Mouse (Mus musculus): Measurements from ENCODE around the gene Gm49322.

The Gm49322 gene

GRCm38 (mm10) chr10:80655406-80656129 is 49.7 kb downstream of the Gm49322 start:
- no peak for DNase-seq (ENCODE audit: low spot score in 2 of 2)

DNA sequence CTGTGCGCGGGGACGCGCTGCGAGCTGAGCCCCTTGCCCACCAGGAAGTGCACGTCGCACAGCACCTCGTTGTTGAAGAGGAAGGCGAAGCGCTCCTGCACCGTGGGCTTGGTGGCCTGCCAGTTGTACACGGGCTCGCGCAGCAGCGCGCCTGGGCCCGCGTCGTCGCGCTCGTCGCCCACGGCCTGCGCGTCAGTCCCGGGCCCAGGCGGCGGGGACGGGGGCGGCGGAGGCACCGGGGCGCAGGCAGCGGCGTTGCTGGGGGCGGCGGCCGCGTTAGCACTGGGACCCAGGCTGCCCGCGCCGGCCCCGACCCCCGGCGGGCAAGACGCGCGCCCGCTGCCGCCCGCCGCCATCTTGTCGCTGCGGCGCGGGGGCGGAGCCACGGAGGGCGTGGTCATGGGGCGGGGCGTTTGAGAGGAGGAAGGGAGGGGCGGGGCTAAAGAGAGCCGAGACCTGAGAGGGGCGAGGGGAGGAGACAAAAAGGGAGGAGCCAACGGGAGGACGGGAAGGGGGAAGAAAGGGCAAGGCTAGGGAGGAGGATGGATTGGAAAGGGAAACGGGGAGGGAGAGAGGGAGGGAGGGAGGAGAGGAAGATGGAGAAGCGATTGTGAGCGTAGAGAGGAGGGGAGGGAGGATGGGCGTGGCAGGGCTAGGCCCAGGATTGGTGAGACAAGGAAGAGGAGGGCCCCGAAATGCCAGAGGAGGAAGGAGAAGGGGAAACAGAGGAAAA is 50.5 kb downstream of the Gm49322 start:
- peak; percentile 86 to 92 for DNase-seq (ENCODE audit: low spot score in 2 of 2)

DNA sequence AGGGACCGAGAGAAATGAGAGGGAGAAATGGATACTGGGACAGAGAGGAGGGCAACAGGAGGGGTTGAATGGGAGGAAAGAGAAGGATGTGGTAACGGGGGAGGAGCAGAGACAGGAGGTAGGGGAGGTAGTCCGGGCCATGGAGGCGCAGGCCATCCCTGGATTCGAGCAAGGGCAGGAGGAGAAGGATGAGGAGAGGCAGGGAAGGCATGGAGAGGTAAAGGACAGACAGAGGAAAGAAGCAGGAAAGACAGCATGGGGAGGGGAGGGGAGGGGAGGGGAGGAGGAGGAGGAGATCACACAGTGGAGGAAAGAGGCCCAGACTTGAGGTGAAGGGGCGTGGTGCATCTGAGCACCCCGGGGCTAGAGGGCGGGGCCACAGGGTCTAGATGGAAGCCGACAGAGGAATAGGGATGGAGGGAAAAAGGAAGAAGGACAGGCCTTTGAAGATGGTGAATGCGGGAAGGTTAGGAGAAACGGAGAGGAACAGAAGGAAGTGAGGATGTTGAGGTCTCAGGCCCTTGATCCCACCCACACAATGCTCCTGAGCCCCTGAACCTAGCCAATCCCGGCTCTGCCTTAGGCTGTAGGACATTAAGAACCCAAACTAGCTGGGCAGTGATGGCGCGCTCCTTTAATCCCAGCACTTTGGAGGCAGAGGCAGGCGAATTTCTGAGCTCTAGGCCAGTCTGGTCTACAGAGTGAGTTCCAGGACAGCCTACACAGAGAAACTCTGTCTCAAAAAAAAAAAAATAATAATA is 51.2 kb downstream of the Gm49322 start, which contains the start of gene Btbd2:
TSS of gene Btbd2 (minus strand) at position 209 of the 761 bp plus-strand sequence.
- DNase-seq (ENCODE audit: low spot score in 2 of 2) = no peak

DNA sequence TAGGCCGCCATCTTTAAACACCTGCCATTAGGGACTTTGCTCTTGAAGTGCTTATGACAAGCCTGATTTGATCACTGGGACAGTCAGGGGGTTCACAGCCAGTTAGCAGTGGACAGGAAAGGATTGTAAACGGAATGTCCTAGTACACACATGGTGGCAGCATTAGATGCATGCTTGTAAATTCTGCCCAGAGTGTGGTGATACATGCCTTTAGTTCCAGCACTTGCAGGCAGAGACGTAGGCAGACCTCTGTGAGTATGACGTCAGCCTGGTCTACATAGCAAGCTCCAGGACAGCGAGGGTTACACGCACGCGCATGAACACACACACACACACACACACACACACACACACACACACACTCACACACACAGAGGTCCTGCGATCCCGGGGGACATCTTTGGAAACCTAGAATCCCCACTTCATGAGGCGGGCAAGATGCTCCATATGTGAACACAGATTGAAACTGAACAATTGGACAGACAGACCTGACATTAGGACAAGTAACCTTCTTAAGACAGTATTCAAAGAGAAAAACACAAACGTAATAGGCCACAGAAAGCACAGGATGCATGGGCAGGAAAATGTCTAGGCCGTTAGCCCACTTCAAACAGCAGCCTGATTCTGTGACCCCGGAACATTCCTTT is 52.5 kb downstream of the Gm49322 start:
- no peak for DNase-seq (ENCODE audit: low spot score in 2 of 2)

DNA sequence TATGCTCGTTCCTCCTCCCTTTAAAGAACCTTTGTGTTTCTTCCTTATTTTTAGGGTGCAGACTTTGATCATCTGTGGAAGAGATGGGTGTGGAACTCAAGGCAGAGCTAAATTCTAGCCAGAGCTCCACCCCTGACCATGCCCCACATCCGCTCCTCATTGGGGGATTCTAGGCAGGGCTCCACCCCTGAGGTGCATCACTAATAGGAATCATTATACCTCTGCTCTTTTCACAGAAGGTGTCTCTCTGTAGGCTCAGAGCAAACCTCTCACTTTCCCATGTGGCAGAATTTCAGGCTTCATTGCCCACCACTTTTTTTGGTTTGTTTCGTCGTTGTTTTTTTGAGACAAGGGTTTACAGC is 53.0 kb downstream of the Gm49322 start:
- DNase-seq (ENCODE audit: low spot score in 2 of 2) = no peak

DNA sequence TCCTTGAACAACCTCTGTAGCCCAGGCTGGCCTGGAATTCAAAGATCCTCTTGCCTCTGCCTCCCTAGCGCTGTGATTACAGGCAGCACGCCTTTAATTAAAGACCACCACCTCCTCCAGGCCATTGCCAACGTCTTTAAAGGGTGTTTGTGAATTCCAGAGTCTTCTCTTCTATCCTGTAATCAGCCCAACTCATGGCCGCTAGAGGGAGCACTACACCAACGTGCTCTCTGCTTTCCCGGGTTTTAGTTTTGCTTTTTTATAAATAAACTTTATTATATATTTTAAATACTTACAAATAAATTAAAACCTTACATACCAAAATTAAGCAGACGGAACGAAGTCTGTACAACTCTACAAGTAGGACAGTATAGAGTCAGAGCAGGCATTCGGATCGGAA is 53.4 kb downstream of the Gm49322 start:
- DNase-seq (ENCODE audit: low spot score in 2 of 2) = peak; percentile 84 to 90

DNA sequence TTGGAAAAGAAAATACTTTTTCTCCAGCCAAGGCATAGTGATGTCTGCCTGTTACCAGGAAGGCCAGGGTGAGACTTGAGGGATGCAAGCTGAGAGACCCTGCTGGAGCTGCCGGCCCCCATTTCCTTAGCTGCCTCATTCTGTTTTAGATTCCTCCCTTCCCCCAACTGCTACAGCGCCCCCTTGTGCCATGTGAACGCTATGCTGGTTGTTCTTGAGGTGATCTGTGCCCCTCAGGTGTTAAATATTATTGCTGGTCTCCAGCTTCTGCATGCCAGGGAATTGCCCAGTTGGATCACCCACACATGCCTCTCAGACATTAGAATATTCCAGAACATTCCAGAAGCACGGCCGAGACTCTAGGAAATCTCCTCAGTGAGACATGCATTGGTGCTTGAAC is 55.3 kb downstream of the Gm49322 start:
- no peak for DNase-seq (ENCODE audit: low spot score in 2 of 2)

GRCm38 (mm10) chr10:80663485-80664196 is 57.8 kb downstream of the Gm49322 start:
- DNase-seq (ENCODE audit: low spot score in 2 of 2) = no peak

GRCm38 (mm10) chr10:80664197-80665015 is 58.6 kb downstream of the Gm49322 start:
- peak in 1 of 2 experiments; percentile 36 for DNase-seq (ENCODE audit: low spot score in 2 of 2)

- DNase-seq (ENCODE audit: low spot score in 2 of 2) = no peak
Observed at GRCm38 (mm10) chr10:80665016-80665380, 59.2 kb downstream of the Gm49322 start.
